Mouse (Mus musculus) CH12.LX (cell line): ENCODE results near the gene Zfp334.

Experiments used
- BHLHE40 ChIP-seq: IDR thresholded peaks from 2 replicates; pipeline ENCODE4 v1.6.1; 2011; ENCODE audit warnings: mild to moderate bottlenecking, low read depth, low read length, improper control_type of control experiment
- CTCF ChIP-seq, 2 experiments: IDR thresholded peaks in 1 of 2; conservative IDR thresholded peaks in 1 of 2; 2 replicates each; pipeline ENCODE4 v1.5.1; 2011 to 2012; ENCODE audit warnings: low read depth in 2 of 2, low read length in 2 of 2, improper control_type of control experiment in 1 of 2, inconsistent platforms in 1 of 2, mild to moderate bottlenecking in 1 of 2, moderate library complexity in 1 of 2
- ELF1 ChIP-seq: IDR thresholded peaks from 2 replicates; pipeline ENCODE4 v1.6.1; 2014; ENCODE audit warnings: low read depth, mild to moderate bottlenecking, inconsistent platforms, low read length, improper control_type of control experiment
- EP300 ChIP-seq: IDR thresholded peaks from 2 replicates; pipeline ENCODE4 v1.6.1; 2011; ENCODE audit warnings: low read length, improper control_type of control experiment
- GABPA ChIP-seq: IDR thresholded peaks from 2 replicates; pipeline ENCODE4 v1.6.1; 2012; ENCODE audit warnings: low read depth, low read length, improper control_type of control experiment, inconsistent platforms; ENCODE audit not compliant: insufficient replicate concordance
- KAT2A ChIP-seq: IDR thresholded peaks from 2 replicates; pipeline ENCODE4 v1.6.1; 2012; ENCODE audit warnings: low read length, improper control_type of control experiment, inconsistent platforms; ENCODE audit not compliant: insufficient replicate concordance
- MAFK ChIP-seq: IDR thresholded peaks from 2 replicates; pipeline ENCODE4 v1.6.1; 2011; ENCODE audit warnings: low read length, improper control_type of control experiment; ENCODE audit not compliant: insufficient replicate concordance
- NELFE ChIP-seq: IDR thresholded peaks from 2 replicates; pipeline ENCODE4 v1.6.1; 2011; ENCODE audit warnings: low read depth, low read length, improper control_type of control experiment
- ZC3H11A ChIP-seq: IDR thresholded peaks from 2 replicates; pipeline ENCODE4 v1.6.1; 2012; ENCODE audit warnings: low read depth, mild to moderate bottlenecking, inconsistent platforms, low read length, improper control_type of control experiment

DNA sequence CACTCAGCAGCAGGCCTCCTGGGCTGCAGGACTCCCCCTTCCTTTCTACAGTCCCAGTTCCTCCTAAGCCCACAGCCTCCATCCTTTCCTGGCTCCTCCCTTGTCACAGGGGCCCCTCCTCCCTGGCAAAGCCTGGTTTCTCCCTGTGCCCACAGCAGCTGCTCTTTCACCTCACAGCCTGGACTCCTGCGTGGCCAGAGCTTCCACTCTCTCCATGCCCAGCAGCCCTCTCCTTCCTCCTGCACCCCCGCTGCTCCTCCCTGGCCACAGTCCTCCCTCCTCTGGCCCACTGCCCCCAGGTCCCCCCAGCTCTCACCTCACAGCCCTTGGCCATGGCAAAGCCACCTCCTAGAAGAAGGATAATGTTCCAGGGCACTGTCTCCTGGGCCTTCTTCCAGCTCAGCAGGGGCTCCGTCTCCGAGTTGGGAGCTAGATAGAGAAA lies 31.6 kb upstream of the Zfp334 start:
- TF ChIP-seq ELF1 = no peak
- no peak for TF ChIP-seq CTCF (conservative IDR thresholded peaks at IDR 0.05 in 1 of 2, IDR thresholded peaks at IDR 0.05 in 1 of 2; ENCODE audit: low read depth in 2 of 2, low read length in 2 of 2)
- no peak for TF ChIP-seq MAFK
- TF ChIP-seq KAT2A = no peak
- no peak for TF ChIP-seq BHLHE40
- TF ChIP-seq GABPA = no peak
- no peak for TF ChIP-seq EP300
- TF ChIP-seq NELFE = no peak
- TF ChIP-seq ZC3H11A = no peak
